Mouse (Mus musculus): ENCODE measurements at regions not wholly inside any gene's neighbourhood (a gene's known extent, or its start where the extent isn't known, plus 50 kb on each side); places are given as distances from the start of the nearest gene placed in this dataset.

- Histone ChIP-seq H3K27ac (ENCODE audit: control insufficient read depth, low read depth, low read length) (no peak overlapping the region), H3K4me1 (ENCODE audit: control insufficient read depth in 1 of 2, insufficient read depth in 2 of 2, low read length in 2 of 2) (no peaks in the 10 kb centered on the region), H3K79me2 (ENCODE audit: control insufficient read depth, insufficient read depth, low read length, poor library complexity) (no peaks in the 10 kb centered on the region), H3K9ac (ENCODE audit: control insufficient read depth, low read depth, low read length, poor library complexity, severe bottlenecking) (no peak overlapping the region), H3K9me3 (replicated peaks; ENCODE audit: insufficient read depth, low read length) (no peaks in the 10 kb centered on the region), H3K4me3 (ENCODE audit: control insufficient read depth in 1 of 2, insufficient read depth in 1 of 2, low read depth in 2 of 2, low read length in 2 of 2) (no peak overlapping the region), H3K36me3 (ENCODE audit: control insufficient read depth in 1 of 2, insufficient read depth in 2 of 2, low read length in 2 of 2) (no peaks in the 10 kb centered on the region), H3K27me3 (ENCODE audit: control insufficient read depth in 1 of 2, insufficient read depth in 2 of 2, low read length in 2 of 2) (no peaks in the 10 kb centered on the region)
- TF ChIP-seq KAT2A (conservative IDR thresholded peaks at IDR 0.05; ENCODE audit: low read depth, low read length) (no peak), NRF1 (IDR thresholded peaks at IDR 0.05; ENCODE audit: insufficient read depth, low read depth, low read length, poor library complexity, severe bottlenecking) (no peak), MAX (IDR thresholded peaks at IDR 0.05; ENCODE audit: low read length) (no peak)
- DNase-seq (ENCODE audit: low read depth, low spot score) = no peak
Observed at GRCm38 (mm10) chr8:87105106-87105505, 220.0 kb upstream of the N4bp1 start.

GRCm38 (mm10) chr8:87095211-87095610 is 210.2 kb upstream of the N4bp1 start:
- Histone ChIP-seq H3K36me3 (ENCODE audit: control insufficient read depth in 1 of 2, insufficient read depth in 2 of 2, low read length in 2 of 2) (no peaks in the 10 kb centered on the region), H3K4me1 (ENCODE audit: control insufficient read depth in 1 of 2, insufficient read depth in 2 of 2, low read length in 2 of 2) (no peaks in the 10 kb centered on the region), H3K9me3 (replicated peaks; ENCODE audit: insufficient read depth, low read length) (no peaks in the 10 kb centered on the region), H3K27me3 (ENCODE audit: control insufficient read depth in 1 of 2, insufficient read depth in 2 of 2, low read length in 2 of 2) (no peaks in the 10 kb centered on the region), H3K4me3 (ENCODE audit: control insufficient read depth in 1 of 2, insufficient read depth in 1 of 2, low read depth in 2 of 2, low read length in 2 of 2) (no peak overlapping the region), H3K79me2 (ENCODE audit: control insufficient read depth, insufficient read depth, low read length, poor library complexity) (no peaks in the 10 kb centered on the region), H3K9ac (ENCODE audit: control insufficient read depth, low read depth, low read length, poor library complexity, severe bottlenecking) (no peak overlapping the region), H3K27ac (ENCODE audit: control insufficient read depth, low read depth, low read length) (no peak overlapping the region)
- TF ChIP-seq NELFE (IDR thresholded peaks at IDR 0.05; ENCODE audit: low read depth, low read length) = no peak
- no peak for TF ChIP-seq USF2 (IDR thresholded peaks at IDR 0.05; ENCODE audit: borderline replicate concordance in 1 of 2, insufficient read depth in 1 of 2, low read depth in 1 of 2, low read length in 2 of 2)
- no peak for TF ChIP-seq GABPA (IDR thresholded peaks at IDR 0.05; ENCODE audit: low read depth, low read length)
- TF ChIP-seq SMC3 (IDR thresholded peaks at IDR 0.05; ENCODE audit: low read depth, low read length) = no peak
- no peak for TF ChIP-seq RCOR1 (IDR thresholded peaks at IDR 0.05; ENCODE audit: low read depth, low read length)
- DNase-seq (ENCODE audit: low read depth, low spot score) = no peak

- H3K36me3 ChIP-seq (ENCODE audit: control insufficient read depth in 1 of 2, insufficient read depth in 2 of 2, low read length in 2 of 2) = no peaks in the 10 kb centered on the region
- DNase-seq (ENCODE audit: low read depth, low spot score) = no peak
- H3K4me3 ChIP-seq (ENCODE audit: control insufficient read depth in 1 of 2, insufficient read depth in 1 of 2, low read depth in 2 of 2, low read length in 2 of 2) = no peak overlapping the region
- no peak overlapping the region for H3K27ac ChIP-seq (ENCODE audit: control insufficient read depth, low read depth, low read length)
- no peak overlapping the region for H3K9ac ChIP-seq (ENCODE audit: control insufficient read depth, low read depth, low read length, poor library complexity, severe bottlenecking)
- TF ChIP-seq POLR2AphosphoS5 (IDR thresholded peaks at IDR 0.05; ENCODE audit: borderline replicate concordance, low read depth, low read length) (no peak), MAFK (IDR thresholded peaks at IDR 0.05; ENCODE audit: borderline replicate concordance, low read depth, low read length) (no peak), BHLHE40 (IDR thresholded peaks at IDR 0.05; ENCODE audit: borderline replicate concordance, low read depth, low read length) (no peak), E2F4 (IDR thresholded peaks at IDR 0.05; ENCODE audit: borderline replicate concordance, low read depth, low read length) (no peak), RCOR1 (IDR thresholded peaks at IDR 0.05; ENCODE audit: low read depth, low read length) (no peak)
- no peaks in the 10 kb centered on the region for H3K9me3 ChIP-seq (replicated peaks; ENCODE audit: insufficient read depth, low read length)
- H3K4me1 ChIP-seq (ENCODE audit: control insufficient read depth in 1 of 2, insufficient read depth in 2 of 2, low read length in 2 of 2) = no peaks in the 10 kb centered on the region
- no peaks in the 10 kb centered on the region for H3K79me2 ChIP-seq (ENCODE audit: control insufficient read depth, insufficient read depth, low read length, poor library complexity)
- no peaks in the 10 kb centered on the region for H3K27me3 ChIP-seq (ENCODE audit: control insufficient read depth in 1 of 2, insufficient read depth in 2 of 2, low read length in 2 of 2)
Observed at GRCm38 (mm10) chr8:87094685-87095084, 209.6 kb upstream of the N4bp1 start.
